Mouse (Mus musculus) megakaryocyte, embryonic 14.5 days (primary cell): ENCODE data around the gene Dusp13.

Source experiments
- FLI1 ChIP-seq: IDR thresholded peaks from 2 replicates; pipeline ENCODE4 v1.6.1; 2012; ENCODE audit warnings: low read length, inconsistent platforms, mixed read lengths
- GATA1 ChIP-seq: IDR thresholded peaks from 3 replicates; pipeline ENCODE4 v1.6.1; 2012; ENCODE audit warnings: mixed read lengths, low read length, inconsistent platforms, borderline replicate concordance

GRCm38 (mm10) chr14:21695020-21695419 lies 56.0 kb downstream of the Dusp13 start:
- TF ChIP-seq GATA1 (no peak), FLI1 (no peak)
